Mouse (Mus musculus) hindbrain, embryonic 12.5 days (tissue): ENCODE results near the gene Strap. TPM values are rescaled to one million over a fixed set of nuclear protein-coding genes. Genes with fewer than 3 reads are reported as not detected.

Experiments
- ATAC-seq: fragments of 200-750 bp; cut with Nextera tagmentation; 2 replicates; pipeline ENCODE4 v1.8.0; 2017; ENCODE audit warnings: moderate TSS enrichment; ENCODE audit not compliant: low FRiP score
- H3K27ac ChIP-seq: fragments of 300-500 bp; sonication (generic); 2 replicates; pipeline ENCODE4 v1.5.1; 2016; ENCODE audit warnings: mild to moderate bottlenecking
- H3K27me3 ChIP-seq: fragments of 300-500 bp; sonication (generic); 2 replicates; pipeline ENCODE4 v1.6.1; 2016; ENCODE audit warnings: mild to moderate bottlenecking
- H3K36me3 ChIP-seq: fragments of 300-500 bp; sonication (generic); 2 replicates; pipeline ENCODE4 v1.6.1; 2016; ENCODE audit warnings: mild to moderate bottlenecking
- H3K4me1 ChIP-seq: fragments of 300-500 bp; sonication (generic); 2 replicates; pipeline ENCODE4 v1.6.1; 2016
- H3K4me2 ChIP-seq: fragments of 300-500 bp; sonication (generic); replicated peaks from 2 replicates; pipeline ENCODE4 v1.6.1; 2016; ENCODE audit warnings: mild to moderate bottlenecking
- H3K4me3 ChIP-seq: fragments of 300-500 bp; sonication (generic); 2 replicates; pipeline ENCODE4 v1.5.1; 2016; ENCODE audit warnings: mild to moderate bottlenecking
- H3K9ac ChIP-seq: fragments of 300-500 bp; sonication (generic); 2 replicates; pipeline ENCODE4 v1.6.1; 2016; ENCODE audit warnings: mild to moderate bottlenecking, moderate library complexity
- H3K9me3 ChIP-seq: fragments of 300-500 bp; sonication (generic); replicated peaks from 2 replicates; pipeline ENCODE4 v1.6.1; 2016; ENCODE audit warnings: mild to moderate bottlenecking
- WGBS: fragments of 180-500 bp; shearing (Covaris S2); methylation state at CpG from one replicate; pipeline ENCODE4 v1.1.7; 2016; 5-methylcytosine and 5-hydroxymethylcytosine counted together
- polyA plus RNA-seq: library from polyadenylated mRNA; unstranded; fragments of >200 nt; fragmentation: Nextera tagmentation; extraction: Ambion mirVana; gene quantifications from 2 replicates; pipeline ENCODE4 v1.2.1, GENCODE M21; 2016

The Strap gene
- polyA plus RNA-seq, 1 experiment from 2014 or later = 191 TPM

- no peak overlapping the region for H3K4me2 ChIP-seq
- no peaks in the 10 kb centered on the region for H3K27me3 ChIP-seq
- peaks cover 10% of the 10 kb centered on the region for H3K4me1 ChIP-seq
- no peak overlapping the region for H3K9ac ChIP-seq
- peaks cover 70% of the 10 kb centered on the region for H3K36me3 ChIP-seq
- no peak for ATAC-seq
- H3K27ac ChIP-seq = no peak overlapping the region
- no peaks in the 10 kb centered on the region for H3K9me3 ChIP-seq
- no peak overlapping the region for H3K4me3 ChIP-seq
- WGBS = 97% methylated on average over 2 of the region's 2 CpGs
These were observed 6.1 kb downstream of the Strap start for GRCm38 (mm10) chr6:137740972-137741371.

- Histone ChIP-seq H3K36me3 (peaks cover 70% of the 10 kb centered on the region), H3K4me1 (no peaks in the 10 kb centered on the region), H3K4me2 (no peak overlapping the region), H3K27ac (no peak overlapping the region), H3K27me3 (no peaks in the 10 kb centered on the region), H3K4me3 (no peak overlapping the region), H3K9ac (no peak overlapping the region), H3K9me3 (no peaks in the 10 kb centered on the region)
- ATAC-seq = no peak
- whole genome bisulfite sequencing = 92% methylated on average over 4 of the region's 4 CpGs
These were observed 9.8 kb downstream of the Strap start for GRCm38 (mm10) chr6:137744700-137745099.

- no peak for ATAC-seq
- no peaks in the 10 kb centered on the region for H3K4me1 ChIP-seq
- no peak overlapping the region for H3K27ac ChIP-seq
- H3K27me3 ChIP-seq = no peaks in the 10 kb centered on the region
- 82% methylated on average over 5 of the region's 5 CpGs for WGBS
- H3K9ac ChIP-seq = no peak overlapping the region
- H3K4me2 ChIP-seq = no peak overlapping the region
- H3K4me3 ChIP-seq = no peak overlapping the region
- H3K36me3 ChIP-seq = peaks cover 60% of the 10 kb centered on the region
- no peaks in the 10 kb centered on the region for H3K9me3 ChIP-seq
These were observed 12.5 kb downstream of the Strap start for GRCm38 (mm10) chr6:137747174-137747928.

GRCm38 (mm10) chr6:137751551-137752274 lies 16.8 kb downstream of the Strap start:
- peaks cover 6% of the 10 kb centered on the region; the same call in 1 of the 2 replicates for H3K4me1 ChIP-seq

GRCm38 (mm10) chr6:137752275-137752655 lies 17.4 kb downstream of the Strap start:
- no peak overlapping the region for H3K4me2 ChIP-seq
- WGBS = 94% methylated on average over 4 of the region's 4 CpGs

More at GRCm38 (mm10) chr6:137751551-137752274, 16.8 kb downstream of the Strap start:
- no peak overlapping the region for H3K4me3 ChIP-seq
- no peaks in the 10 kb centered on the region for H3K27me3 ChIP-seq
- ATAC-seq = no peak
- WGBS = 87% methylated on average over 10 of the region's 10 CpGs
- H3K4me2 ChIP-seq = no peak overlapping the region
- peaks cover 34% of the 10 kb centered on the region for H3K36me3 ChIP-seq
- no peak overlapping the region for H3K27ac ChIP-seq
- no peak overlapping the region for H3K9ac ChIP-seq
- no peaks in the 10 kb centered on the region for H3K9me3 ChIP-seq

GRCm38 (mm10) chr6:137754056-137754856 lies 19.4 kb downstream of the Strap start, which contains the start of gene Dera:
TSS of gene Dera (plus strand) at chr6:137754546.
- WGBS = 10% methylated on average over 26 of the region's 26 CpGs
- Histone ChIP-seq H3K9me3 (no peaks in the 10 kb centered on the region), H3K36me3 (peaks cover 20% of the 10 kb centered on the region), H3K4me2 (peak within 1 kb of the TSS; percentile 74), H3K27ac (no peak within 1 kb of the TSS), H3K27me3 (no peaks in the 10 kb centered on the region), H3K4me3 (peak within 1 kb of the TSS; percentile 68), H3K9ac (peak within 1 kb of the TSS; percentile 64), H3K4me1 (peaks cover 6% of the 10 kb centered on the region; the same call in 1 of the 2 replicates)
- peak; percentile 85 for ATAC-seq

More at GRCm38 (mm10) chr6:137752275-137752655, 17.4 kb downstream of the Strap start:
- Histone ChIP-seq H3K36me3 (peaks cover 34% of the 10 kb centered on the region), H3K9ac (no peak overlapping the region), H3K4me3 (no peak overlapping the region), H3K27ac (no peak overlapping the region), H3K27me3 (no peaks in the 10 kb centered on the region), H3K9me3 (no peaks in the 10 kb centered on the region), H3K4me1 (peaks cover 6% of the 10 kb centered on the region; the same call in 1 of the 2 replicates)
- ATAC-seq = no peak

GRCm38 (mm10) chr6:137754857-137755232 lies 20.0 kb downstream of the Strap start:
- peak overlapping the region; percentile 64 for H3K9ac ChIP-seq
- WGBS = 4% methylated on average over 8 of the region's 8 CpGs
- ATAC-seq = no peak

GRCm38 (mm10) chr6:137756310-137756709 lies 21.4 kb downstream of the Strap start:
- no peak overlapping the region for H3K4me2 ChIP-seq
- peaks cover 5% of the 10 kb centered on the region for H3K36me3 ChIP-seq
- no peak overlapping the region for H3K9ac ChIP-seq
- no peaks in the 10 kb centered on the region for H3K27me3 ChIP-seq
- 67% methylated on average over 5 of the region's 5 CpGs for WGBS
- no peak overlapping the region for H3K27ac ChIP-seq
- H3K4me1 ChIP-seq = peaks cover 12% of the 10 kb centered on the region; the same call in 1 of the 2 replicates
- no peak overlapping the region for H3K4me3 ChIP-seq
- H3K9me3 ChIP-seq = no peaks in the 10 kb centered on the region
- no peak for ATAC-seq

More at GRCm38 (mm10) chr6:137754857-137755232, 20.0 kb downstream of the Strap start:
- Histone ChIP-seq H3K4me2 (peak overlapping the region; percentile 74), H3K4me1 (peaks cover 11% of the 10 kb centered on the region; the same call in 1 of the 2 replicates), H3K36me3 (peaks cover 15% of the 10 kb centered on the region), H3K9me3 (no peaks in the 10 kb centered on the region), H3K27ac (no peak overlapping the region), H3K27me3 (no peaks in the 10 kb centered on the region), H3K4me3 (peak overlapping the region; percentile 68)

GRCm38 (mm10) chr6:137757891-137758290 lies 23.0 kb downstream of the Strap start:
- Histone ChIP-seq H3K4me1 (peaks cover 12% of the 10 kb centered on the region; the same call in 1 of the 2 replicates), H3K27ac (no peak overlapping the region), H3K9me3 (no peaks in the 10 kb centered on the region), H3K9ac (no peak overlapping the region), H3K4me3 (no peak overlapping the region), H3K36me3 (no peaks in the 10 kb centered on the region), H3K4me2 (no peak overlapping the region), H3K27me3 (no peaks in the 10 kb centered on the region)
- WGBS = 100% methylated on average over 1 of the region's 1 CpGs
- no peak for ATAC-seq

- Histone ChIP-seq H3K9me3 (no peaks in the 10 kb centered on the region), H3K4me2 (no peak overlapping the region), H3K4me1 (peaks cover 11% of the 10 kb centered on the region), H3K27ac (no peak overlapping the region), H3K4me3 (no peak overlapping the region), H3K9ac (no peak overlapping the region), H3K27me3 (no peaks in the 10 kb centered on the region), H3K36me3 (no peaks in the 10 kb centered on the region)
- 0 out of 2 replicates have a peak, but pooled peaks have one; percentile 57 for ATAC-seq
- WGBS = 59% methylated on average over 8 of the region's 8 CpGs
These were observed 24.8 kb downstream of the Strap start for GRCm38 (mm10) chr6:137759681-137760080.

GRCm38 (mm10) chr6:137760966-137761365 lies 26.1 kb downstream of the Strap start:
- Histone ChIP-seq H3K4me1 (peaks cover 13% of the 10 kb centered on the region), H3K9me3 (no peaks in the 10 kb centered on the region), H3K36me3 (no peaks in the 10 kb centered on the region), H3K4me2 (no peak overlapping the region), H3K27ac (no peak overlapping the region), H3K9ac (no peak overlapping the region), H3K4me3 (no peak overlapping the region), H3K27me3 (no peaks in the 10 kb centered on the region)
- no peak for ATAC-seq
- WGBS = 88% methylated on average over 15 of the region's 15 CpGs
